ENCODE assay signal across 27 mouse cellular contexts in the genomic region with DNA sequence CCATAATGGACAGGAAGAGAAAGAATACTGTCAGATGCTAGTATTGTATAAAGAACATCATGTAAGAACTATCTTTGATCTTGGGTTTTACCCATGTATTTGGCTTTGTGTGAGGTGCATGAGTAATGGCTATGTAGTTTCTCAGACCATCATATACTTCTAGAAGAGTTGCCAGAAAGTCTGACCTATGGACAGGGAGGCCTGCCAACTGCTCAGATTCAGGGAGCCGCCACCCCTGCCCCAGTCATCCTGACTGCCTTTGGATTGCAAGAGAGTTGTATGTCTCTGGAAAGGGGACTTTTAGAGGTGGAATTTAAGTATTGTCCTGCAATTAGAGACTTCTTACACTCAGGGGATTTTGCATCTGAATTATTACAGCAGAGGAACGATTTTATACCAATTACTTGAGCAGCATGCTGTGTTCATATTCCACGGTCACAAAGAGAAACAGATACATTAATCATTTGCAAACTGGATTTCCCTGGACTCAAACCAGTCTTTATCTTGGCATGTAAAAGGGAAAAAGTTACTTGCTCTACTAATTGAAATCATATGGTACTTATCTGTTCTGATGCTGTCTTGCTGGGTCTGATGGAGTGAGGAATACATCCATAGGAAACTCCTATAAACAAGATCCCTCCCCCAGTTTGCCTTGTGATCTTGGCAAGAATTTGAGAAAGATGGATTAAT.
"Had no signal": no experiment of that assay in that cellular context is flagged by ENCODE, and none has a peak within 500 bp of the region (broad histone marks: within the 10 kb centered on the region; RNA-seq: fewer than 3 reads in every experiment).

No protein-coding gene starts in this region.

- H3K27ac ChIP-seq: heart, adult 2 months; heart, embryonic 13.5 days; heart, embryonic 15.5 days; hindbrain, embryonic 13.5 days; hindbrain, embryonic 15.5 days; hindbrain, postnatal 0 days; kidney, embryonic 15.5 days; limb, embryonic 12.5 days; limb, embryonic 15.5 days; liver, embryonic 13.5 days; liver, embryonic 15.5 days had no signal

- H3K9ac ChIP-seq: heart, embryonic 13.5 days; heart, embryonic 15.5 days; hindbrain, embryonic 13.5 days; hindbrain, embryonic 15.5 days; kidney, embryonic 15.5 days; limb, embryonic 12.5 days; limb, embryonic 15.5 days; liver, embryonic 13.5 days; liver, embryonic 15.5 days had no signal

- H3K36me3 ChIP-seq: heart, embryonic 13.5 days; heart, embryonic 15.5 days; hindbrain, embryonic 13.5 days; hindbrain, embryonic 15.5 days; kidney, embryonic 15.5 days; limb, embryonic 12.5 days; limb, embryonic 15.5 days; liver, embryonic 13.5 days; liver, embryonic 15.5 days had no signal

- DNase-seq: gastrocnemius, postnatal 14 days; gastrocnemius, postnatal 36 days; heart, adult 11 months; heart, adult 2 months; heart, postnatal 14 days; heart, postnatal 36 days; kidney, adult 11 months; kidney, adult 2 months; kidney, adult 9 months; kidney, postnatal 14 days; kidney, postnatal 36 days; layer of hippocampus, adult 9-11 months; layer of hippocampus, postnatal 36 days; left cerebral cortex, postnatal 4 days; liver, embryonic 13.5 days had no signal

- H3K9me3 ChIP-seq: heart, embryonic 13.5 days; heart, embryonic 15.5 days; hindbrain, embryonic 13.5 days; hindbrain, embryonic 15.5 days; kidney, embryonic 15.5 days; limb, embryonic 12.5 days; limb, embryonic 15.5 days; liver, embryonic 13.5 days; liver, embryonic 15.5 days had no signal

- H3K27me3 ChIP-seq: heart, embryonic 15.5 days; hindbrain, embryonic 15.5 days; liver, embryonic 13.5 days; liver, embryonic 15.5 days had no signal

- H3K4me1 ChIP-seq: heart, embryonic 15.5 days; hindbrain, embryonic 13.5 days; hindbrain, embryonic 15.5 days; limb, embryonic 12.5 days; limb, embryonic 15.5 days; liver, embryonic 13.5 days; liver, embryonic 15.5 days had no signal

- ATAC-seq: hindbrain, postnatal 0 days; intestine, embryonic 16.5 days had no signal

- H3K4me2 ChIP-seq: heart, embryonic 11.5 days; heart, embryonic 13.5 days; heart, embryonic 15.5 days; hindbrain, embryonic 13.5 days; hindbrain, embryonic 15.5 days; kidney, embryonic 15.5 days; limb, embryonic 12.5 days; limb, embryonic 15.5 days; liver, embryonic 11.5 days; liver, embryonic 13.5 days; liver, embryonic 15.5 days had no signal

- H3K4me3 ChIP-seq: heart, adult 2 months; heart, embryonic 13.5 days; heart, embryonic 15.5 days; hindbrain, embryonic 13.5 days; hindbrain, embryonic 15.5 days; kidney, embryonic 15.5 days; limb, embryonic 12.5 days; limb, embryonic 15.5 days; liver, embryonic 13.5 days; liver, embryonic 15.5 days had no signal
